Mouse (Mus musculus) retina, embryonic 14.5 days (tissue): ENCODE measurements around the gene Cenpv.
A peak's percentile ranks its signal among the peaks of the same experiment; 100 is the strongest.

Experiments used
- DNase-seq: peaks from one replicate; pipeline ENCODE4 v3.0.0-alpha.2; 2015; ENCODE audit warnings: low spot score

The Cenpv gene

GRCm38 (mm10) chr11:62507683-62508082, 31.4 kb downstream of the Cenpv start:
- DNase-seq: no peak

GRCm38 (mm10) chr11:62500529-62500928, 38.5 kb downstream of the Cenpv start:
- DNase-seq: no peak

- no peak for DNase-seq
These were observed 40.3 kb downstream of the Cenpv start for GRCm38 (mm10) chr11:62498802-62499201.

- no peak for DNase-seq
These were observed 41.9 kb downstream of the Cenpv start for GRCm38 (mm10) chr11:62497181-62497580.

- DNase-seq: peak; percentile 81
These were observed 42.8 kb downstream of the Cenpv start for GRCm38 (mm10) chr11:62496151-62496715.

- no peak for DNase-seq
These were observed 43.7 kb downstream of the Cenpv start for GRCm38 (mm10) chr11:62495276-62495801.

GRCm38 (mm10) chr11:62494754-62495275, 44.2 kb downstream of the Cenpv start:
- DNase-seq: peak; percentile 81

GRCm38 (mm10) chr11:62493701-62494100, 45.4 kb downstream of the Cenpv start:
- DNase-seq: no peak

- DNase-seq: no peak
These were observed 51.3 kb downstream of the Cenpv start for GRCm38 (mm10) chr11:62487540-62488350.

- DNase-seq: no peak
These were observed 52.1 kb downstream of the Cenpv start for GRCm38 (mm10) chr11:62486949-62487348.

GRCm38 (mm10) chr11:62479581-62479980, 59.5 kb downstream of the Cenpv start:
- DNase-seq: no peak

GRCm38 (mm10) chr11:62478931-62479330, 60.1 kb downstream of the Cenpv start:
- DNase-seq: no peak

- no peak for DNase-seq
These were observed 62.9 kb downstream of the Cenpv start for GRCm38 (mm10) chr11:62476156-62476555.
